In the genomic region with DNA sequence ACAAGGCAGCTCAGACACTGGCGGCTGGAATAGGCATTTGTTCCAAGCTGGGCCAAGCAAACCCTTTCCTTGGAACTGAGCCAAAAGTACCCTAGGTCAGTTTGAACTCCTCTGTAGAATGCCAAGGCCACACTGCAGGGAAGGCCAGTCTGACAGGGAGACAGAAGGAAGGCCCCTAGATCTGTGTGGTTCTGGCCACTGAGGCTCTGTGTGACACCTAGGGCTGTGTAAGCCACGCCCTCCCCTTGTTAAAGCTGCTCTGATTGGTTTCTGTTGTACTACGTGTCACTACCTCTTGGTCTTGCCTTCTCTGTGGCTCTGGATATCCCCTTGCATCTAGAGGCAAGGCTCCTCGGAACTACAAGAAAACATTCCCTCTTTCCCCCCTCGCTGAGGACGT, we compare ENCODE assay signal across 1 mouse cellular context.
TF ChIP-seq lines count a peak whose summit lies in the region.

No protein-coding gene starts in this region.

TF ChIP-seq in MEL, 35 proteins besides CTCF, POLR2A, EP300 and RAD21 (continued from another document):
- no peak for TF ChIP-seq POLR2AphosphoS5 (IDR thresholded peaks at IDR 0.05; ENCODE audit: borderline replicate concordance, low read depth, low read length)
